Mouse (Mus musculus) left cerebral cortex, adult 11 months (tissue): ENCODE measurements around the gene Zfp428.

ENCODE experiments used
- DNase-seq: peaks from one replicate; pipeline ENCODE4 v3.0.0; 2022; ENCODE audit warnings: low spot score

Zfp428 gene

GRCm38 (mm10) chr7:24551985-24552759, 45.4 kb downstream of the Zfp428 start:
- no peak for DNase-seq

- DNase-seq, result no peak
Observed at GRCm38 (mm10) chr7:24555786-24556185, 49.0 kb downstream of the Zfp428 start.

GRCm38 (mm10) chr7:24561450-24561849, 54.6 kb downstream of the Zfp428 start:
- DNase-seq, result no peak

GRCm38 (mm10) chr7:24563191-24563836, 56.5 kb downstream of the Zfp428 start:
- no peak for DNase-seq

GRCm38 (mm10) chr7:24563837-24564206, 57.0 kb downstream of the Zfp428 start:
- no peak for DNase-seq

- no peak for DNase-seq
Observed at GRCm38 (mm10) chr7:24564607-24565265, 57.9 kb downstream of the Zfp428 start.
